Mouse (Mus musculus) thymus, adult 2 months (tissue): ENCODE data around the gene Pafah1b2.

Experiments
- CTCF ChIP-seq: fragments of 200-500 bp; IDR thresholded peaks from 2 replicates; pipeline ENCODE4 v1.5.1; 2012; ENCODE audit warnings: mild to moderate bottlenecking, control low read depth, low read length, moderate library complexity, borderline replicate concordance; ENCODE audit not compliant: control insufficient read depth, poor library complexity, insufficient read depth; ENCODE audit errors: extremely low read depth
- POLR2A ChIP-seq: fragments of 200-500 bp; IDR thresholded peaks from 2 replicates; pipeline ENCODE4 v1.6.1; 2012; ENCODE audit warnings: mild to moderate bottlenecking, low read length, control low read depth, moderate library complexity; ENCODE audit not compliant: control insufficient read depth, poor library complexity, insufficient read depth; ENCODE audit errors: extremely low read depth

GRCm38 (mm10) chr9:45915659-45916058, 96.8 kb downstream of the Pafah1b2 start:
- TF ChIP-seq CTCF (no peak), POLR2A (no peak)
